Mouse (Mus musculus) heart, postnatal 4 days (tissue): Measurements from ENCODE around the gene Chrna3. TPM values are rescaled to one million over a fixed set of nuclear protein-coding genes. Genes with fewer than 3 reads are reported as not detected.

Experiments
- DNase-seq: peaks from one replicate; pipeline ENCODE4 v3.0.0; 2021
- total RNA-seq, 2 experiments: library from RNA; stranded (reverse); gene quantifications; 2 replicates each; pipeline ENCODE4 v1.2.3; 2021

Gene Chrna3
- total RNA-seq: under 1 TPM; 0.07 to 0.12 TPM

- DNase-seq: peak; percentile 24
Measured at GRCm38 (mm10) chr9:55026275-55026663, at the start of gene Chrna3. Gene Chrna3, minus strand, starts transcription at chr9:55026562.

- no peak for DNase-seq
Measured at GRCm38 (mm10) chr9:55067965-55068265, 41.6 kb upstream of the Chrna3 start.

DNA sequence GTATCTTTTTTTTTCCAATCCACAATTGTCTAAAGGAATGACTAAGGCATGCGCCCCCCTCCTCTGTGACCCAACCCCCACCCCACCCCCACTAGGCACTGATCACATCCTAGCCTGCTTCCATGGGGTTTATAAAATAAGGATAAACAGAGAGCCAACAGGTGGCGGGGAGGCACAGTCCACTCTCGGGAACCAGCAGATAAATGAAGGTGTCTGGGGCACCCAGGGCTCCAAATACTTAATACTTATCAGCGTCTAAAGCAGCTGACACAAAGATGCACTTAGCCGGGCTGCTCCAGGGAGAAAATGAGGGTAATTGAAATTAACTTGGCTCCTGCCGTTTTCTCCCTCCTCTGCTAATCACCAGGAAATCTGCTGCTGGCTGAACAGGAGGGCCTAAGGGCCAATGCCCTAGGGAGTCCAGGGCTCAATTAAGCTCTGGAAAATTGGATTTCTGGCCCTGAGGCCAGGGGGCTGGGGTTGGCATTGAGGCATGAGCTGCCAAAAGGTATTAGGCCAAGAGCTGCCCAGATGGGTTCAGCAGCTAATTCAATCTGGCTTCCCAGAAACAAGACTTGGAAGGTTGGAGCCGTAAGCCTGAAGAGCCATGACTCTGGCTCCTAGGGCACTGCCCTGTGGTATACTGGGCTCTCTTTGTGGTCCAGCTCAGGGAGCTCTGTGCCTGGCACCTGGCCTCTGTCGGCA is 41.0 kb upstream of the Chrna3 start:
- DNase-seq: no peak

GRCm38 (mm10) chr9:55065241-55065640 is 38.9 kb upstream of the Chrna3 start:
- no peak for DNase-seq

- no peak for DNase-seq
Measured at GRCm38 (mm10) chr9:55058067-55058466, 31.7 kb upstream of the Chrna3 start.

DNA sequence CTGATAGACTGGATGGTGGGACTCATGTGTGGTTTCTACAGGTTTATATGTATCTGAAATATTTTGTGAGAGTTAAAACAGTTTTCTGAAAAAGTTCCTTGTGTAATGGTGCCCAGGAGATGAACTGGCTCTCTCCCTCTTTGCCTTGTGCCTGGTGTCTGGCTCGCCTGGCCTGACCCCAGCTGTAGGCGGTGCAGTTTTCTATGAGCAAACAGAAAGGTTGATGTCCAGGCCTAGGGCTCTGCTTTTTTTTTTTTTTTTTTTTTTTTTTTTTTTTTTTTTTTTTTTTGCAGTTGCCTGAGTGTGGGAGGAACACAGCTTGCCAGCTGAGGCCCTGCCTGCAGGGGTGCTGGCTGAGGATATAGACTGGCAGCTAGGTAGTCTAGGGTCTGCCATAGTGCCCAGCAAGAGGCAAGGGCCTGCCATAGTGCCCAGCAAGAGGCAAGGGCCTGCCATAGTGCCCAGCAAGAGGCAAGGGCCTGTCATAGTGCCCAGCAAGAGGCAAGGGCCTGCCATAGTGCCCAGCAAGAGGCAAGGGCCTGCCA is 29.1 kb upstream of the Chrna3 start:
- DNase-seq: no peak

GRCm38 (mm10) chr9:55048211-55048880 is 22.0 kb upstream of the Chrna3 start, which contains the start of gene Chrnb4:
Gene Chrnb4, minus strand, starts transcription at chr9:55048779.
- DNase-seq: no peak

- DNase-seq: no peak
Measured at GRCm38 (mm10) chr9:55046764-55047163, 20.4 kb upstream of the Chrna3 start.

GRCm38 (mm10) chr9:55045001-55045400 is 18.6 kb upstream of the Chrna3 start:
- DNase-seq: no peak

DNA sequence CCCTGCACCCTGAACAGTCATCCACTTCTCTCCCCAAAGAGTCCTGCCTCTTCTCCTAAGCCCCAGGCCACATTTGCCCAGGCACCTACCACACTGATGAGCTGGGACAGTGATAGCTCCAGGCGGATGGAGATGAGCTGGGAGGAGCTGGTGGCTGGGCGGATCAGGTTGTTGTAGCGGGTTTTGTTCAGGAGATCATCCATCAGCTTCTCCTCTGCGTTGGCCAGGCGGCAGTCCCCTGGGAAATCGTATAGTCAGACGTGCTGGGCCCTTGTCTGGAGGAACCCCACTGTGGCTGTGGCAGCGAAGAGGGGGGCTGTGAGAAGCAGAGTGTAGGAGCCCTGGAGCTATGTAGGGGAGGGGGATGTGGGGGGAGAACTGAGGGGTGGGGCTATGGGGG is 17.3 kb upstream of the Chrna3 start:
- no peak for DNase-seq

GRCm38 (mm10) chr9:55041389-55041788 is 15.0 kb upstream of the Chrna3 start:
- DNase-seq: no peak

DNA sequence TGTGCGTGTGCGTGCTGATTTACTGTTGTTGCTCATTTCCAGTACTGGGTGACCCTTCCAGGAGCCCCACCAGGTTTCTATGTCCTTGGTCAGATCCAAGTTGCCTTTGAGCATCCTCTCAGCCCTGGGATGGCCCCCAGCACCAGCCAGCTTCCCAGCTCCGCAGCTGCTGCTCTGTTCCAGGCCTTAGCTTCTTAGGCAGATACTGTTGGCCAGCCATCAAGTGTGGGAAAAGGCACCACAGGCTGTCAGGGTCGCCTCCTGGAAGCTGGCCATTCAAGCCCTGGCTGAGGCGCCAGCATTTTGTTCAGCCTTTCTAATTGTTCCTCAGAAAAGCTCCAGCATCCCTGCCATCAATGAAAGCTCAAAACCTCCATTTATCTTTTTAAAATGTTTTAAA is 13.6 kb upstream of the Chrna3 start:
- DNase-seq: no peak

- no peak for DNase-seq
Measured at GRCm38 (mm10) chr9:55038948-55039347, 12.6 kb upstream of the Chrna3 start.

DNA sequence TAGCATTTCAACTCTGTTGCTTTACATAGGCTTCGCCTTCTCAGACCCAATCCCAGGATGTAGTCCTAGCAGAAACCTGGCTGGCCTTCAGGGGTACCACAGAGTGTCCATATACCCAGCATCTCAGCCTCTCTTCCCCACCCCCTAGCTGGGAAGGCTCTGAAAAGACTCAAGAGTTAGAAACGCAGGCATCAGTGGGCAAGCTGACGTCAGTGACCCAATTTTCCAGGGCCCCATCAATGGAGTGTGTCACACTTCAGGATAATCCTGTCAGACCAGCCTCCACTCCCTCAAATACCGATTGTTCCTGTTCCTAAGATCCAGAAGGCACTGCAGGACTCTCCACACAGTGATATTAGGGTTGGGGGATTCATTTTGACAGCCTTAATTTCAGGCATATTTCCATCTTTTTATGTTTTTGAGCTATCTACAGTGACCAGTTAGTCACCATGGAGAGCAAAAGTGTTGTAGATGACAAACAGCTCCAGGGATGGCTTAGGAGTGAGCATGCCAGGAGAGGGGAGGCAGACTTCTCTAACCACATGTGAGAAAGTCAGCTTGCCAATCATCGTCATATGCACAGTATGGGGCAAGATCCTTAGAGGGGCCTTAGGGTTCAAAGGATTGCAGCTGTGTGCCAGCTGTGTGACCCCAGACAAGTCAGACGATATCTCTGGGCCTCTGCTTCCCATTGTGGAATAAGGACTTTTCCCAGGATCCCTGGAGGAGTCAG is 5.2 kb upstream of the Chrna3 start:
- no peak for DNase-seq

DNA sequence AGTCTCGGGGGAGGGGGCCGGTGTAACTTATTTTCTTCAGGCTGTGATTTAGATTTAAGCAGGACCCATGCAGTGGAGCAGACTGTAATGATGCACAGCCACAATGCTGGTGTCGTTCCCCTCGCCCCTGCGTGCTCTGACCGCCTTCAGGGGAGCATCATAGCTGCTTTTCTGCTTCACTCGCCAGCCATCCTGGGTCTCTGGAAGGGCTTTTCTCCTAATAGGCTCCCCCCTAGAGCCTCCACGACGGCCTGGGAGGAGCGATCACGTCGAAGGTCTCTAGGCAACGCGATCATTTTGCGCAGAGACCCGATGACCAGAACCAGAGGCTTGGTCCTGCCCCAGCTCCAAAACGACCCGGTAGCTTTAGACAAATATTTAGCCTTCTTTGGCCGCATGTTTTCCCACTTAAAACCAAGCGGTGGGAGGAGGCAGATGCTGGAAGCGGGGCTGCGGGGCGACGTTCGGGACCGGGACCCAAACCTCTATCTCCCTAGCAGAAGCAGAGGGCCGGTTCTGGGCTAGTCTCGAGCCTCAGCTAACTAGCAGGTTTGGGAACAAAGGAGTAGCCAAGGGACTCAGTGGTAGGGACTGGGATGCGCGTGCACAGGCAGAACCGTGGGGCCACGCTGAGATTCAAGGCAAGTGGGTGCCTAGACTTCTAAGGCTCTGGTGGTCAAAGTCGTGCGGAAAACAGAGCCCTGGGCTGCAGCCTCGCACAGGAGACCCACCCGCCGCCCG is 658 bp downstream of the Chrna3 start:
- no peak for DNase-seq

DNA sequence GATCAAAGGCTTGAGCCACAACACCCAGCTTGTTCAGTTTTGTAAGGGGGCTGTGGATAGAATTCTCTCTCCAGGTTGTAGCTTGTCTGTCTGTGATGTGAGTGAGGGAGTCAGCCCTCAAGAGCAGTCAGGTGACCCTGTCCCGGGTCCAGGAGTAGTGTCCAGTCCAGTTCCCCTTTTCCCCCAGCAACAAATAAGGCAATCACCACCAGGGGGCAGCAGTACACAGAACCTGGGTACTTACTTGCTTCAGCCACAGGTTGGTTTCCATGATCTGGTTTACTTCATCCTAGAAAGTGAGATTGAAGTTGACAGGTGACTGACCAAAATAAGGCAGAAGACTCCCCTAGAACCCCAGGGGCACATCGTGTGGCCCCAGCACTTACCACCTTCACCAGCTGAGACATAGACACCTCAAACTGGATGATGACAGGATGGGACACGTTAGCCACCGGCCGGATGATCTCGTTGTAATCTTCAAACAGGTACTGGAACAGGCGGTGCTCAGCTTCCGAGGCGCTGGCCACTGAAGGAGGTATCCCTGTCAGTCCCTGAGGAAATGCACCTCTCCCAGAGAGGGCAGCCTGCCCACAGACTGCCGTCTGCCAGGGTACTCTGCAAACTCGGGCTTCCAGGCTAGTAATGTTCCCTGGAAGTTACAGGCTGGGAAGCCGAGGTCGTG is 2.3 kb downstream of the Chrna3 start:
- peak; percentile 88 for DNase-seq

GRCm38 (mm10) chr9:55023326-55023725 is 3.0 kb downstream of the Chrna3 start:
- no peak for DNase-seq

GRCm38 (mm10) chr9:55016926-55017325 is 9.4 kb downstream of the Chrna3 start:
- DNase-seq: no peak

- no peak for DNase-seq
Measured at GRCm38 (mm10) chr9:55010588-55011350, 15.6 kb downstream of the Chrna3 start.

DNA sequence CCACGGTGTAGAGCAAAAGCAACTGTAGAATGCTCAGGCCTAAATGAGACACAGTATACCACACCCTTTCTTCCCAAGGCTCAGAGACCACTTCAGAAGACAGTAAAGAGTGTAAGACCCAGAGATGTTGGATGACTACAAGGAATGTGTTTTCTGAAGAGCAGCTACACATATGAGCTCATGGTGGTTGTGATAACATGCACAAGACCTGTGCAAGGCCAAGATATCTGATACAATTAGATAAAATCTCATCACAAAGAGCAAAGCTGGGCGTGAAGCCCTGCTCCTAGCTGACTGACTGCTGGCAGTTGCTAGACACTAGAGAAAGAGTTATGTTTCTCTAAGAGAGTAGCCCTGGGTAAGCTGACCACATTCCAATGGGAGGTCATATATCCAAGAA is 16.7 kb downstream of the Chrna3 start:
- DNase-seq: no peak

DNA sequence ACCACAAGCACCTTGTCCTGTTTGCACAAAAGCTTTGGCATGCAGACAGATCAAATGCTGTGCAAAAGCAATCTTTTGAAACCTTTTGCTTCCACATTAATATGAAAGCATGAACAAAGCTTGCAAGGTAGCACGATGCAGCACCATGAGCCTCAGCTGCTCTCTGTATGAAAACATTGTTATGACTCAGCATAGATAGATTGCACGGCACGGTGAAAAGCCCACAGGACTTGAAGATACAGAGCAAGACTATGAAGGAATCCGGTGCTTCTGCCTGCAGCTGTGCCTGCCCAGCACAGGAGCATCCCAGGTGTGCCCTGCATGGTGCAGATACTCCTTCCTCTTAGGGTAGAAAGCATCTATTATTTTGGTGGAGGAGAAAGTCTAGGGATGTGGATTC is 22.8 kb downstream of the Chrna3 start:
- no peak for DNase-seq
